Mouse (Mus musculus): ENCODE results near the gene H2al1d. TPM values are rescaled to one million over a fixed set of nuclear protein-coding genes. Genes with fewer than 3 reads are reported as not detected.
"Not testable (repeated sequence)": the region's sequence is repeated elsewhere in the genome, so short reads cannot be mapped to it uniquely, and the experiment has no call there.

The H2al1d gene
- polyA plus RNA-seq, 2 experiments = not detected

GRCm38 (mm10) chrX:11314858-11315257 is 6.2 kb downstream of the H2al1d start, which contains the start of gene H2al1f:
H2al1f (plus strand) TSS chrX:11315158.
- no CpG with 5 or more reads among the region's 6 CpGs for WGBS (ENCODE audit: insufficient replicate concordance)
- not testable (repeated sequence) for DNase-seq (ENCODE audit: low read depth in 3 of 3, low spot score in 3 of 3)

GRCm38 (mm10) chrX:11317956-11318355 is 9.3 kb downstream of the H2al1d start, which contains the start of gene H2al1g:
H2al1g (plus strand) TSS chrX:11318256.
- ATAC-seq (ENCODE audit: insufficient read depth); H3K27me3 ChIP-seq (ENCODE audit: control insufficient read depth, insufficient read depth, low read length); H3K9ac ChIP-seq (replicated peaks); H3K27ac ChIP-seq; H3K36me3 ChIP-seq (replicated peaks; ENCODE audit: control insufficient read depth, insufficient read depth, low read depth); H3K4me2 ChIP-seq (ENCODE audit: low read depth); H3K4me1 ChIP-seq (replicated peaks; ENCODE audit: control insufficient read depth in 2 of 2, insufficient read depth in 2 of 2, low read length in 1 of 2); H3K9me3 ChIP-seq (ENCODE audit: control insufficient read depth, low read length); DNase-seq (ENCODE audit: low read depth in 3 of 3, low spot score in 3 of 3); H3K4me3 ChIP-seq (ENCODE audit: insufficient read depth in 1 of 2, low read depth in 2 of 2, low read length in 2 of 2): not testable (repeated sequence)
- no CpG with 5 or more reads among the region's 3 CpGs for WGBS (ENCODE audit: insufficient replicate concordance)

More at GRCm38 (mm10) chrX:11314858-11315257, 6.2 kb downstream of the H2al1d start, which contains the start of gene H2al1f:
- H3K27me3 ChIP-seq (ENCODE audit: control insufficient read depth, insufficient read depth, low read length); H3K9ac ChIP-seq (replicated peaks); ATAC-seq (ENCODE audit: insufficient read depth); H3K9me3 ChIP-seq (ENCODE audit: control insufficient read depth, low read length); H3K4me2 ChIP-seq (ENCODE audit: low read depth); H3K27ac ChIP-seq; H3K4me1 ChIP-seq (replicated peaks; ENCODE audit: control insufficient read depth in 2 of 2, insufficient read depth in 2 of 2, low read length in 1 of 2); H3K36me3 ChIP-seq (replicated peaks; ENCODE audit: control insufficient read depth, insufficient read depth, low read depth); H3K4me3 ChIP-seq (ENCODE audit: insufficient read depth in 1 of 2, low read depth in 2 of 2, low read length in 2 of 2): not testable (repeated sequence)

GRCm38 (mm10) chrX:11321192-11321591 is 12.6 kb downstream of the H2al1d start, which contains the start of gene H2al1h:
H2al1h (plus strand) TSS chrX:11321492.
- H3K4me2 ChIP-seq (ENCODE audit: low read depth); H3K27me3 ChIP-seq (ENCODE audit: control insufficient read depth, insufficient read depth, low read length); H3K9ac ChIP-seq (replicated peaks); H3K36me3 ChIP-seq (replicated peaks; ENCODE audit: control insufficient read depth, insufficient read depth, low read depth); H3K4me1 ChIP-seq (replicated peaks; ENCODE audit: control insufficient read depth in 2 of 2, insufficient read depth in 2 of 2, low read length in 1 of 2); H3K9me3 ChIP-seq (ENCODE audit: control insufficient read depth, low read length); H3K4me3 ChIP-seq (ENCODE audit: insufficient read depth in 1 of 2, low read depth in 2 of 2, low read length in 2 of 2); ATAC-seq (ENCODE audit: insufficient read depth); H3K27ac ChIP-seq; DNase-seq (ENCODE audit: low read depth in 3 of 3, low spot score in 3 of 3): not testable (repeated sequence)
- no CpG with 5 or more reads among the region's 6 CpGs for WGBS (ENCODE audit: insufficient replicate concordance)

- not testable (repeated sequence) for H3K9ac ChIP-seq (replicated peaks); DNase-seq (ENCODE audit: low read depth in 3 of 3, low spot score in 3 of 3); H3K27me3 ChIP-seq (ENCODE audit: control insufficient read depth, insufficient read depth, low read length)
These were observed 15.7 kb downstream of the H2al1d start, which contains the start of gene H2al1i for GRCm38 (mm10) chrX:11324359-11324758. H2al1i (plus strand) TSS chrX:11324659.

GRCm38 (mm10) chrX:11327522-11327921 is 18.9 kb downstream of the H2al1d start, which contains the start of gene H2al1j:
H2al1j (plus strand) TSS chrX:11327822.
- not testable (repeated sequence) for ATAC-seq (ENCODE audit: insufficient read depth); H3K4me3 ChIP-seq (ENCODE audit: insufficient read depth in 1 of 2, low read depth in 2 of 2, low read length in 2 of 2); H3K27ac ChIP-seq; H3K27me3 ChIP-seq (ENCODE audit: control insufficient read depth, insufficient read depth, low read length); H3K4me2 ChIP-seq (ENCODE audit: low read depth); H3K9me3 ChIP-seq (ENCODE audit: control insufficient read depth, low read length); DNase-seq (ENCODE audit: low read depth in 3 of 3, low spot score in 3 of 3); H3K36me3 ChIP-seq (replicated peaks; ENCODE audit: control insufficient read depth, insufficient read depth, low read depth); H3K4me1 ChIP-seq (replicated peaks; ENCODE audit: control insufficient read depth in 2 of 2, insufficient read depth in 2 of 2, low read length in 1 of 2); H3K9ac ChIP-seq (replicated peaks)
- 49% methylated on average over 2 of the region's 2 CpGs for WGBS (ENCODE audit: insufficient replicate concordance)

More at GRCm38 (mm10) chrX:11324359-11324758, 15.7 kb downstream of the H2al1d start, which contains the start of gene H2al1i:
- H3K9me3 ChIP-seq (ENCODE audit: control insufficient read depth, low read length); H3K4me1 ChIP-seq (replicated peaks; ENCODE audit: control insufficient read depth in 2 of 2, insufficient read depth in 2 of 2, low read length in 1 of 2); H3K36me3 ChIP-seq (replicated peaks; ENCODE audit: control insufficient read depth, insufficient read depth, low read depth); H3K4me2 ChIP-seq (ENCODE audit: low read depth); H3K27ac ChIP-seq; H3K4me3 ChIP-seq (ENCODE audit: insufficient read depth in 1 of 2, low read depth in 2 of 2, low read length in 2 of 2); ATAC-seq (ENCODE audit: insufficient read depth): not testable (repeated sequence)
- WGBS (ENCODE audit: insufficient replicate concordance) = no CpG with 5 or more reads among the region's 5 CpGs

- no peak for TF ChIP-seq CTCF (IDR thresholded peaks at IDR 0.05; ENCODE audit: low read depth)
- no peak for TF ChIP-seq EP300 (IDR thresholded peaks at IDR 0.05; ENCODE audit: low read depth)
- DNase-seq (ENCODE audit: low read depth in 3 of 3, low spot score in 3 of 3) (no peak), ATAC-seq (ENCODE audit: insufficient read depth) (no peak)
- Histone ChIP-seq H3K9ac (replicated peaks) (no peak overlapping the region), H3K36me3 (replicated peaks; ENCODE audit: control insufficient read depth, insufficient read depth, low read depth) (no peaks in the 10 kb centered on the region), H3K4me2 (ENCODE audit: low read depth) (no peak overlapping the region), H3K27me3 (ENCODE audit: control insufficient read depth, insufficient read depth, low read length) (no peaks in the 10 kb centered on the region), H3K4me1 (replicated peaks; ENCODE audit: control insufficient read depth in 2 of 2, insufficient read depth in 2 of 2, low read length in 1 of 2) (no peaks in the 10 kb centered on the region), H3K9me3 (ENCODE audit: control insufficient read depth, low read length) (no peaks in the 10 kb centered on the region), H3K27ac (no peak overlapping the region), H3K4me3 (ENCODE audit: insufficient read depth in 1 of 2, low read depth in 2 of 2, low read length in 2 of 2) (no peak overlapping the region)
- WGBS (ENCODE audit: insufficient replicate concordance) = 66% methylated on average over 9 of the region's 9 CpGs
These were observed 37.1 kb downstream of the H2al1d start for GRCm38 (mm10) chrX:11345762-11346161.
